Mouse (Mus musculus): ENCODE measurements around the gene Pde5a.

The Pde5a gene

DNA sequence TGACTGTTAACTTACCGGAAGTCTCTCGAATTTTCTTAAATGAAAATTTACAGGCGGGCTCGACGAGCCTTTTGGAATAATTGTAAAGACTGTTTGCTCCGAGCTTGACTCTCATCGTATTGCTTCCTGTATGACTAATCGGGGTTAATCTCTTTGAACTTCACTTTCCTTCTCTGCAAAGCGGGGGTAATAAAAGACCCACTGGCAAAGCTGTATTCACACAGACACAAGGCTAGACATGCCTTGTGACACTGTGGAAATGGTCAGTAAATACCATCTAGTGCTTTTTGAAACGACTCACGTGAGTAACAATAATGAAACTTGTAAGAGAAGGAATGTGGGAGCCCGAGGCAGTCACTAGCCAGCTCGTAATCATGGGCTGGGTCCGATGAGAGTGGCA, 35.0 kb downstream of the Pde5a start:
- DNase-seq (ENCODE audit: low spot score in 2 of 2), result no peak

DNA sequence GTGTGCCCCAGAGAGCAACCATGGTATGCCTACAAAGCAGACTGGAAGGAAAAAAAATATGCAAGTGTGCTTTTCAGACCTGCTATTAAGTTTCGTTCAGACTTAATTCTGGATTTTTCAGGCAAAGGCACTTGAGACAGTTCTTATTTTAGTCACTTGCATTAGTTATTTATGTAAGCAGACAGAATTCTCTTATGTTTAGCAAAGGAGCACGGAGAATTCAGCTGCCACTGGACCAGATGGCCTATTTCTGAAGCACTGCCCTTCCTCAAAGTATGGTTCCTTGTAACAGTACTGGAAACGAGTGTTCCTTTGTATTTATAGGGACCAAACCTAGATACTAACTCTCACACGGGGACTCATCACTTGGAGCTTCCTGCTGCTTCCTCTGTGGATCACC, 38.2 kb downstream of the Pde5a start:
- DNase-seq (ENCODE audit: low spot score in 2 of 2), result no peak

DNA sequence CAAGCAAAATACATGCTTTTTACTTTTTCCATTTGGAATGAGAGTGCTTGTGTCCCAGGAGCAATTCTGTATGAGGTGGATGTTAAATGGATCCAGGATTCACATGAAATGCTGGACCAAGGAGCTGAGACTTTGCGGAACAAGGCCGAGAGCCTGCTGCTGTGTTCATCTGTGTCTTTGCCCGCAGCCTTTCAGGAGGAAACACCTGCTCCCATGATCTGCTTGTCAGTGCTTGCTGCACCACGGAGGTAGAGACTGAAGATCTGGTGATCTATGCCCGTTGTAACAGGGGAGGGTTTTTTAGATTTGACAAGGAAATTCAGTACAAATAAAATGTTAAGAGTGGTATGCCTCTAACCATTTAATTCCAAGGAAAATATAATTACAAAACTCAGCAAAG, 39.1 kb downstream of the Pde5a start:
- DNase-seq (ENCODE audit: low spot score in 2 of 2), result no peak

DNA sequence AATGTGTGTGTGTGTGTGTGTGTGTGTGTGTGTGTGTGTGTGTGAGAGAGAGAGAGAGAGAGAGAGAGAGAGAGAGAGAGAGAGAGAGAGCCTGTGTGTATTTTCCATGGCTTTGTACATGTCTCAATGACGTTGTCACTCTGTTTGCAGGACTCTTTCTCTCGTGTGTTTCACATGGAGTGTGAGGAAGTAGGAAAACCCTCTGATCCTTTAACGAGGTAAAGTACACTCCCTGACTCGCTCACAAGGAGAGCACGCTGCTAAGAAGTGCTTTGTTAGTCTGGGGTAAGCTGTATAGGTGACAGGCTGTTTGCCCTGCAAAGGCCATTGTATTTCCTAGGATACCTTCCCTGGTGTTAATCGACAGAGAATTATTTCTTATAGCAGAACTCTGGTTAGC, 52.7 kb downstream of the Pde5a start:
- DNase-seq (ENCODE audit: low spot score in 2 of 2), result no peak

DNA sequence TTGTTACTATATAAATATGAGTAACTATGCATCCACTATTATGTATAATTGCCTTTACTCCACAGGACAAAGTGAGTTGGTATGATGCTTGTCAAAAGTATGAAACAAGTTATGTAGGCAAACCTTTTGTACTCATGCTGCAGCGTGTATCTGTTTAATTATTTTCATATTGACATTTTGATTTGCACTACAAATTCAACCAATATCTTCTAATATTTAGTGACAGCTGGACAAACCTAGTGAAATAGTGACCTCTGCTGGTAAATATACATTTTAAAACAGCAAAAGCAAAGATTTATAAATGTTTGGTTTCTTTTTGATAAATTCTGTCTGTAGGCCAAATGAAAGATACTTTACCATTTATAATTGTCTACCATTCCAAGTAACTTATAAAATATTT, 55.5 kb downstream of the Pde5a start:
- DNase-seq (ENCODE audit: low spot score in 2 of 2), result no peak

DNA sequence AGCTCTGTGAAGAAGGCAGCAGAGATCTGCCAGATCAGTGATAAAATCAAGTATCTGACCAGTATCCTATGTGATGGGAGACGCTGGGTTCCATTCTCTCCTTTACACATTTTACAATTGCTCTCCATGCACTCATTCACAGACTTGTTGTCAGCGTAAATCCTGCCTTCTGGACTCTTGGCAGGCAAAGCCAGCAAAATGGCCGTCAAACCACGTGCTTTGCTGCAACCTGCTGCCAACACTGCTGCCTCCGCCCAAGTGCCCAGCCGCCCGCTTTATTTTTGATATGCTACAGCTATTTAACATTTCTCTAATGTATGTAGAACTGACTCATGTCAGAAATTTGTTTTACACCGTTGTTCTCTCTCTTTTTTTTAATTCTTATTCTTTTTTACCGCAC, 59.6 kb downstream of the Pde5a start:
- DNase-seq (ENCODE audit: low spot score in 2 of 2), result peak; percentile 20 to 38

DNA sequence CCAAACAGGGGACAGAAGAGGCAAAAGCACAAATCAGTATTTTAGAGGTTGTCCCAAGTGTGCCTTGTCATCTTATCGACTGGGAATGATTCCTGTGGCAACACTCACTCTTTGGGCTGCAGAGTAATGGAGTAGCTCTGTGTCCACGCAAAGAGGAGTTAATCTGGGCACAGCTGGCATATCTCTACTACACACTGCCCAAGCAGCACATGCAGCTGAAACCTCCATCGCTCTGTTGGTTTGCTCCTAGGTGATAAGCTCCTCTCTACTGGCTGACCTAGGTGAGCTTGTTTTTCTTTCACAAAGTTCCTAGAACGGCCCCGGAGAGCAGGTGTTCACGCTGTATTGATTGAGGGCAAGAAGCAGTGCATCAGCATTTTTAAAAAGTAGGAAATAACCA, 60.8 kb downstream of the Pde5a start:
- no peak for DNase-seq (ENCODE audit: low spot score in 2 of 2)

DNA sequence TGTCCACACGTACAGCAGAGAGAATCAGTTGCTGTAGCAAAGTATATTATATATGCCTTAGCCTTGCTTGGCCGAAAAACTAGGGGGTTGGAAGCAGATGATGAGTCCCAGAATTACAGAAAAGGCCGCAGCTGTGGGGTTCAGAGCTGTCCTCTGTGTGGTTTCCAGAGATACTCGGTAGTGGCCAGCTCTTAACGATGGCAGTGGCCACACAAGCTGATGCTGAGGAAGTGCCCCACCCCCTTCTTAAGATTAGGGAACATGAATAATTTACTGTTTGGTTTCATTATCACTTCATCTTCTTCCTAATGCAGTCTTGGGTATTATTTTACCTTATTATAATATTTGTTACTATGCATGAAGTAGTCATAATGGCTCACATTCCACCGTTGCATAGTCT, 71.3 kb downstream of the Pde5a start:
- no peak for DNase-seq (ENCODE audit: low spot score in 2 of 2)

DNA sequence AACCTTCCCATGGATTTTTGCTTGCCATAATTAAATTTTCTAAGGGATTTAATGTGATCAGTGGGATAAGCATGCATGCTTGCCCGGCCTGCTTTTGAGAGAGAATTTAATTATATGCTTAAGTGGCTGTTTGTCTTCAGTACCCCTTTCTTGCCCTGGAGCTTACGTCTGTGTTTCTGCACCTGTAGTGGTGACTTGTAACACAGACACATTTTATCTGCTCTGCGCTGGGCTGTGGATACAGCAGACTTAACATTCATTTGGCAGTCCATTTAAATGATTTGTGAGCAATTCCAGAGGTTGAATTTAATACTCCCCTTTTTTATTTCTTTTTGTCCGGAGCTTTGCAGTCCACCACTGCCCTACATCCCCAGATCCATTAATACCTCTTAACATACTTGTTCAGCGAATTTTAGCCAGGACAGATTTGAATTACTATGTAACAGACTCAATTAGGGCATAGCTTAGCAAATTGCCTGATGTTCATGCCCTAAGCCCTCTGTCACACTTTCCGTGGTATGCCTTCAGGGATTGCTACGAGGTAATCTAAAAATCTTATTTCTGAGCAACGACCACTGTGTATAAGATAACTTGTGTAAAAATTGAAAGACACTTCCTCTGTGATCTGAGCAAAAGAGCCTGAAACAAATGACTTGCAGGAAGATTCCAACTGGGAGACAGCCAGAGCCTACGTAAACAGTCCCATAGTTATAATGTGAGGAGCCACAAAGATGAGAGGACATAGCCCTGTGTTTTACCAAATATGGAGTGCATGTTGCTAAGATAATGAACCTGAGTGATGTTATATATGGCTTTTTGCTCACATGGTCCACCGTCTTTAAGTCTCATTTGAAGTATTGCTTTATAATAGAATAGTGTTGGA, 72.0 kb downstream of the Pde5a start:
- DNase-seq (ENCODE audit: low spot score in 2 of 2), result no peak

DNA sequence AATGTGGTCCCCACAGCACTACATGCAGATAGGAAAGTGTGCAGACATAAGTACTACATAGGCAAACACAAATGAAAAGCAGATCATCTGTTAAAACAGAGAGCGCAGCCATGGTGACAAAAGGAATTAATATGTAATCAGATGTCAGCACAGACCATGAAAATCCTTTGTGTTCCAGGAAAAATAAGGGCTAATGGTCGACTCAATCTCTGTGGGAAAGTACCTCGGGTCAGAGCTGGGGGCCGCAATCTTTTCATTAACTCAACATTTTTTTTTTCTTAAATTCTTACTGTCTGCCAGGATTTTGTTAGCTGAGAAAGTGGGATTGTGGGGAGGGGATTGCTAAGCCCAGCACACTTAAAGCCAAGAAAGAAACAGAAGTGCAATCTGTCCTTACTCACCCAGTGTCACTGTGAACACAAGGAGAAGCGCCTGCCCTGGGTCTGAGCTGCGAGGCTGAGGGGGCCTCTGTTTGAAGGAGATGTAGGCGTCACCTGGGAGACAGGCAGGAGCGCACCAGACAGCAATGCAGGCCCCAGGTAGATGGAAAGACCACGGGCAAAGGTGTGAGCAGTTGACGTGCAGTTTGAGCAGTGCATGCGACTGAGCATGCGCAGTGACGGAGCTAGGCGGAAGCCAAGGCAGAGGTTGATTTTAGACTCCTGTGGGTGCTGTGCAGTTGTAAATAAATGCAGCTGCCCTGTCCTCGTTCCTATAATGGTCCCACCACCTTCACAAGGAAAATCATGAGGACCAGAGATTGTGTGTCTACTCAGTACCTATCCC, 72.9 kb downstream of the Pde5a start:
- DNase-seq (ENCODE audit: low spot score in 2 of 2), result no peak

DNA sequence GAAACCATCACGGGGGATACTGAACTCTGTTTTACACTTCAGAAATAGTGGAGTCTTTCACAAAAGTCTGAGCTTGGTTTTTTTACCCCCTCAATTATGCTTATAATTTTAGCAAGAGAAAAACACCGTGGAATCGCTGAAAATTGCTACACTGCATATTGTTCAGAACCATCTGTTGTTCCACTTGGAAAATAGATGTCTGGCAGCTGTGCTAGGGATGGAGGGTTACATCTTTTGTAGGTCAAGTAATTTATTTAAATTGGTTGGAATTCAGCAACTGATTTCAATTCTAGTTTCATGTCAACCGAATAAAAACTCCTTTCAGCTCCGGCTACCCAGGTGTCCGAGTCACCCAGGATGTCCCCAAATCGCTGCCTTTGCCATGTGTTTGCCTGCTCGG, 78.6 kb downstream of the Pde5a start:
- DNase-seq (ENCODE audit: low spot score in 2 of 2), result no peak

DNA sequence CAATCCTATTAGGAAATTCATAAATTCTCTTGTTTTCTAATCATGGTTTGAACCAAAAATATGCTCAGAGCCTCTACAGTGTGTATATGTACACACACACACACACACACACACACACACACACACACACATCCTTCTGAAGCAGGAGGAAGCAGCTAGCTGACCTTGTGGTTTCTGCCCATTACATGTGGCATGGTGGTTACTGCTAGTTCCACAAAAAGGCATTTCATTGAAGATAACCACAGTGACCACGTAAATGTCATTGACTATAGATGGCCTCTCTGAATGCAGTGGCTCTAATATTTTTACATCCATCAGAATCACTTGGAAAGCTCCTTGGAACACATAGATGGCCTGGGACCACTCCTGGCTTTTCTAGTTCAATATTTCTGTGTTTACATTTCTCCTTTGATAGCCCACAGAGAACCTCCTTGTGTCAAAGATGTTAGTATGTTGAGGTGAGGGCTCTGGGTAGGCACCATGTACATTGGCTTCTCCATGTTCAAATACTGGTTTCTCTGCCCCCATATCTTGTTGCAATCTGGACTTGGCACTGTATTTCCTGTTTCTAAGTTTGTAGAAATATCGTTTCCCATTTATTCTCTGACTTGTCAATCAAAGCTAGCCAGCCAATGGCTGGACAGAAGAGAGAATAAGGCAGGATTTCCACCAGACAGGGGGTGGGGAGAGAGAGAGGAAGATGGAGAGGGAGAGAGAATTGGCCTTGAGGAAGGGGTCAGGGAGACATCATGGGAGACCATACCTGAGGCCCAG, 81.5 kb downstream of the Pde5a start:
- no peak for DNase-seq (ENCODE audit: low spot score in 2 of 2)

DNA sequence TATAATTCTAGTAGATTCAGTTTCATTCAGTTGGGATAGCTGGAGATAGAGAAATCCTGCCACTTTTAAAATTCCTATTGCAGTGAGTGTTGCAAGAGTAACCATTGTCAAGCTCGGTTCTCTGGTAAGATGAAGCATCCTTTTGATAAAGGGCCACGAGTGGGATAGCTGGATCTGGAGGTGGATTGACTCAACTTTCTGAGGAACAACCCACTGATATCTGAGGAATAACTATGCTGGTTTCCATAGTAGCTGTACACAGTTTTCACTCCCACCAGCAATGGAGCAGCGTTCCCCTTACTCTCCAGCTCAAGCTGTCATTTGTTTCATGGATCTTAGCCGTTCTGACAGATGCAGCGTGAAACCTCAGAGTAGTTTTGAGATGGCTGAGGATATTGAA, 82.2 kb downstream of the Pde5a start:
- no peak for DNase-seq (ENCODE audit: low spot score in 2 of 2)

DNA sequence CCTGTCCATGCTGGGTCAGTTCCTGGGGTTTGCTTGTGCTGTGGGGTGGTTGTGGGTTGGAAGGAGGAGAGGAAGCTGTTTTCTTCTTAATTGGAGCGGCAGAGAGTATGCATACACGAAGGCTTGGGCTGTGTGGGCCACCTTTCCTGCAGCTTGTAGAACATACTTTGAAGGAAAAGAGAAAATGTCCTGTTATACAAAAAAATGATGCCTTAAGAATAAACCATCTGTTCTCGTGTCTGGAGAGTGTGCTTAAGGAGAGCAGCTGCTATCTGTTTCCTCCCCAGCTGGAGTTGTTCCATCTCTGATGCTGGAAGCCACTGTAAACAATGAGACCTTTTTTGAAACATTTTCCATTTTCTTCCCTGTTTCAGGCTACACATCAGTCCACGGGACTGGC, 85.8 kb downstream of the Pde5a start:
- DNase-seq (ENCODE audit: low spot score in 2 of 2), result no peak

DNA sequence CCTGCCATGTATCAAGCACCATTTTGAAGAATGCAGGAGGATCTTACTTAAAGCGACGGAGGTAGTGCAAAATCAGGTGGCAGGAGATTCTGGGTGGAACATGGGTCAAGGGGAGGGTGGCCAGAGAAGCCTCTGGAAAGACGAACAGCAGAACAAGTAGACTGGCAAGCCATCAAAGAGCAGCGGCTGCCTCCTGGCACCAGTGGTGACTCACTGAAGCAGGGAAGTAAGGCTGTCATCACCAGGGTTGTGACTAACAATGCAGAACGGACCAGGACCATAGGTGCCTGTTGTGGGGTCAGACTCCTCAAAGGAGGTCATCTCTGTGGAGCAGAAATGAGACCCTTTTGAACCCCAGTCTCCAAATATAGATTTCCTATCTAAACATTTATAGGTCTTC, 89.5 kb downstream of the Pde5a start:
- DNase-seq (ENCODE audit: low spot score in 2 of 2), result no peak

DNA sequence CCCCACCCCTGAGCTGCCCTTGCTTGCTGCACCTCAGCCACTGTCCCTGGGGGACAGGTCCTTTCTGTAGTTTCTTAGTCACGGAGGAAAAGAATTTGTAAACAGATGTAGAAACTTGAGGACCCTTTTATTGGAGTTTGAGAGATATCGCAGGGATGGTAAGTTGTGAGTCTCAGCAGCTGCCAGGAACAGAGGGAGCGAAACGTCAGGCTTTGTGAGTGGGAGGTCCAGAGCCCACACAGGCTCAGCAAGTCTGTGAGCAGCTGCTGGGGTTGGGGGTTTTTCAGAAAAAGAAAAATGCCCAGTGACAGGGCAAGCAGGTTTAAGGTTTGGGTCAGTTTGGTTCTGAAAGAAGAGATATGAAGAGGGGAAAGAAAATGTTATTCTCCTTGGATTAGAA, 92.0 kb downstream of the Pde5a start:
- DNase-seq (ENCODE audit: low spot score in 2 of 2), result no peak

DNA sequence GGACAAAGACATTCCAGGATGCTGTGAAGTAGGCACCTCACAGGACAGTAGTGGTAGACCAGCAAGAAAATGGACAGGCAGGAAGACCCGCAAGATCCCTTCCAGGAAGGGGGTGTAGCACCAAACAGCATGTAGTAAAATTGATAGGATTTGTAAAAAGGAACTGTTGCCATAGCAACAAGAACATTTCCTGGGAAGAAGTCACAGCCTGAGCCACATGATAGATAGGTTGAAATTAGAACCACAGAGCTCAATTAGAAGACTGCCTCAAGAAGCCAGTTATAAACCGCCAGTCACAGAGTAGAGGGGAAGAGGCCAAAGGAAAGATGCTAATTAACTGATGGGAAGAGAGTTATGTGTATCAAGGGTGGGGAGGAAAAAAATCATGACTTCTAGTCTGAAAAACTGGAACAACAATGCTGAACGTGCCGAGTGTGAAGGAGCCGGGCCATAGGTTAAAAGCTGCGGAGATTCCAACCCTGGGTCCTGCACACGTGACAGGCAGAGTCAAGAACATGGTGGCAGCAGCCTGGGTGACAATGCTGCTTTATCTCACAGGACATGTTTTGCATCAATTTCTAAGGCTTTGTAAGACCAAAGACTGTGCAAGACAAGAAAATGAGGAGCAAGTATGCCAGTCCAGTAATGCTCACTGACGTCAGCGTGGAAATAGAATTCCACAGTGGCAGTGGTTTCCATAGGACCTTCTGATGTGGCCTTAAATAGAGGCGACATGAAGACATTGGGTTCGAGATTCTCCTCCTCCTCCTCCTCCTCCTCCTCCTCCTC, 99.7 kb downstream of the Pde5a start:
- DNase-seq (ENCODE audit: low spot score in 2 of 2), result no peak

DNA sequence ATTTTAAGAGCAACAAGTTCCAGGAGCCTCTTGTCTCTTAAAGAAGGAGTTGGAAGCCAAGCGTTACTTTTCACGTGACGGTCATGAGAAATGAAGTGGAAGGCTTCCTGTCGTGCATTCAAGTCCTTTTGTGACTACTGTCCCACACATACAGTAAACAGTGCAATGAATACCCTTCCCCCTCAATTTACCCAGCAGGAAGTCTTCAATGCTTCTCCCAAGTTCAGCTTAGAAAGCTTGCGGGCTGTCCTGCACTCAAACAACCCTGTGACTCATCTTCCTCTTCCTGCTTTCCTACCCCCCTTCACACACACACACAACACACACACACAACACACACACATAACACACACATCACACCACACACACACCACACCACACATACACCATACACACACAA, 105.8 kb downstream of the Pde5a start:
- DNase-seq (ENCODE audit: low spot score in 2 of 2), result no peak

DNA sequence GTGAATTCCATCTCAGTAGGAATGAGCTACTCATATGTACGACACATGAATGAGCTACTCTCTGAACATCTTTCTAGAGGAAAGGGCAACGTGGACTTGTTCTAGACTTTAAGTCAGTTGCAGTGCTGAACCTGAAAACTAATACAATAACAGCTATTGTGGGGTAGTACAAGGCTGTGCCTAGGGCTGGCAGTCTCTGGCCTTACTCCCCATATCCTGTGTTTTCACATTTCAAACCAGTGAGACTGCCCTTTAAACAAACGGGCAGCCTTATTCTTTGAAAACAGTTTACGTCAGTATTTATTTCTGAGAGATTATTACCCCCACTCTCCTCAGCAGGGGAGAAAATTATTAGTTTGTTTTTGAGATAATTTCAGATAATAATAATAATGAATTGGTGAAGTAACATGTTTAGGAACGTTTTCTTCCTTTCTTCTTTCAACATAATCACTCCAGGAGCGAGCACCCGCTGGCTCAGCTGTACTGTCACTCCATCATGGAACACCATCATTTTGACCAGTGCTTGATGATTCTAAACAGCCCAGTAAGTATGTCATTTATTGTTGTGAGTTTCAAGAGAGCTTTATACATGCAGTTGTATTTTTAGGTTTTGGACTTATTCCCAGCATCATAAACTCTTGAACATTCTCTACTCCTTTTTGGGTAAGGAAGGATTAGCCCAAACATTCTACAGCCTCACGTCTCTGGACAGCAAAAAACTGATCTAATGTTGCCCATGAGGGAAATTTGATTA, 106.5 kb downstream of the Pde5a start:
- no peak for DNase-seq (ENCODE audit: low spot score in 2 of 2)

DNA sequence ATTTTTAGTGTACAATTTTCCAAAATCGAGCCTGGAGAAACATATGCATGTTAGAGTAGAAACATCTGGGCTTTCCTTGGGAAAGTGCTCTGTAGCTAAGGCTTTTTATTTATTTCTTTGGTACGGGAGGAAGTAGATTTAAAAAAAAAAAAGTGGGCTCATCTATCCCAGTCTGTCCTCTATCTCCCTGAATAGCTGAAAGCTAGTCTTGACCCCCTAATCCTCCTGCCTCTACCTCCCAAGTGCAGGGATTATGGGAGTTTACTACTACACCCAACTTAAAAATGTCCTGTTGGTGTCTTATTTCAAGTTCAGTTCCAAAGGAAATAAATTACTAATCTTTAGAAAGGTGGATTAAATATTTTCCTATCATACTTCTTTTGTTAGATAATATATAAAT, 108.9 kb downstream of the Pde5a start:
- DNase-seq (ENCODE audit: low spot score in 2 of 2), result no peak

Data from frontal cortex, postnatal 10 days (tissue).